Mouse (Mus musculus) heart, embryonic 16.5 days (tissue): ENCODE measurements at regions not wholly inside any gene's neighbourhood (a gene's known extent, or its start where the extent isn't known, plus 50 kb on each side); places are given as distances from the start of the nearest gene placed in this dataset.

Experiments used
- ATAC-seq: fragments of 200-750 bp; cut with Nextera tagmentation; replicated peaks from 2 replicates; pipeline ENCODE4 v1.8.0; 2017; ENCODE audit warnings: moderate number of reproducible peaks; ENCODE audit not compliant: insufficient read depth, low FRiP score; ENCODE audit errors: extremely low read depth
- H3K27ac ChIP-seq: fragments of 300-500 bp; sonication (generic); 2 replicates; pipeline ENCODE4 v1.5.1; 2014; ENCODE audit warnings: mild to moderate bottlenecking, low read length, control low read depth, moderate library complexity
- H3K27me3 ChIP-seq: fragments of 300-500 bp; sonication (generic); 2 replicates; pipeline ENCODE4 v1.6.1; 2014; ENCODE audit warnings: low read length, mixed read lengths; ENCODE audit not compliant: control insufficient read depth, insufficient read depth
- H3K36me3 ChIP-seq: fragments of 300-500 bp; sonication (generic); 2 replicates; pipeline ENCODE4 v1.6.1; 2014; ENCODE audit not compliant: control insufficient read depth, insufficient read depth
- H3K4me1 ChIP-seq: fragments of 300-500 bp; sonication (generic); 2 replicates; pipeline ENCODE4 v1.6.1; 2014; ENCODE audit warnings: low read length, mixed read lengths; ENCODE audit not compliant: control insufficient read depth, insufficient read depth
- H3K4me2 ChIP-seq: fragments of 300-500 bp; sonication (generic); 2 replicates; pipeline ENCODE4 v1.6.1; 2014; ENCODE audit warnings: low read depth, mild to moderate bottlenecking, control low read depth, low read length
- H3K4me3 ChIP-seq: fragments of 300-500 bp; sonication (generic); 2 replicates; pipeline ENCODE4 v1.5.1; 2014; ENCODE audit warnings: mild to moderate bottlenecking, control low read depth, low read length
- H3K9ac ChIP-seq: fragments of 300-500 bp; sonication (generic); 2 replicates; pipeline ENCODE4 v1.6.1; 2014; ENCODE audit warnings: low read length, control low read depth
- H3K9me3 ChIP-seq: fragments of 300-500 bp; sonication (generic); replicated peaks from 2 replicates; pipeline ENCODE4 v1.6.1; 2016; ENCODE audit warnings: low read length; ENCODE audit not compliant: control insufficient read depth
- WGBS: fragments of 180-500 bp; shearing (Covaris S2); extraction: QIAGEN DNeasy Blood & Tissue Kit; methylation state at CpG from one replicate; pipeline ENCODE4 v1.1.7; 2014; 5-methylcytosine and 5-hydroxymethylcytosine counted together

- Histone ChIP-seq H3K27ac (no peak overlapping the region), H3K9ac (no peak overlapping the region), H3K27me3 (no peaks in the 10 kb centered on the region), H3K4me3 (no peak overlapping the region), H3K9me3 (no peaks in the 10 kb centered on the region), H3K4me1 (no peaks in the 10 kb centered on the region; the same call in 1 of the 2 replicates), H3K4me2 (no peak overlapping the region), H3K36me3 (no peaks in the 10 kb centered on the region)
- no peak for ATAC-seq
- WGBS, result 81% methylated on average over 2 of the region's 2 CpGs
Measured at GRCm38 (mm10) chr7:75063816-75064215, 245.2 kb downstream of the Sv2b start.

GRCm38 (mm10) chr7:75050231-75050630, 258.8 kb downstream of the Sv2b start:
- WGBS, result 84% methylated on average over 1 of the region's 1 CpGs
- no peak overlapping the region for H3K27ac ChIP-seq
- H3K36me3 ChIP-seq, result no peaks in the 10 kb centered on the region
- peaks cover 22% of the 10 kb centered on the region for H3K4me1 ChIP-seq
- no peak overlapping the region for H3K4me3 ChIP-seq
- H3K27me3 ChIP-seq, result no peaks in the 10 kb centered on the region
- H3K4me2 ChIP-seq, result no peak overlapping the region
- no peaks in the 10 kb centered on the region for H3K9me3 ChIP-seq
- no peak overlapping the region for H3K9ac ChIP-seq
- ATAC-seq, result no peak

DNA sequence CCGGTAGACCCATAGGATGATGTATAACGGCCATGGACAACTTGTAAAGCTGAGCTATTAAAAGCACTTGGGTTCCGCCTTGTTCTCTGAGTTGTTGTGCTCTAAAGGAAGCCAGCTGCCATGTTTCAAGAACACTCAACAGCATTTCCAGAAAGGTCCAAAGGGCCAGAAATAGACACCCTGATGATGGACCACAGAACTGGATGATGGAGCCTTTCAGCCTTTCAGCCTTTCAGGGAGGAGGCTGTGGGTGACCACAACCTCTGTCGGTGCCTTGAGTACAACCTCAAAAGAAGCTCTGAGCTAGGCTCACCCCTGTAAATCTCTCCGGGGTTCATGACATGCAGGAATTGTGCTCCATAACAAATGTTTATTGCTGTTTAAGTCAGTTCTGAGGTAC, 259.3 kb downstream of the Sv2b start:
- Histone ChIP-seq H3K9ac (no peak overlapping the region), H3K4me2 (no peak overlapping the region), H3K4me1 (peaks cover 22% of the 10 kb centered on the region), H3K9me3 (no peaks in the 10 kb centered on the region), H3K36me3 (no peaks in the 10 kb centered on the region), H3K27me3 (no peaks in the 10 kb centered on the region), H3K27ac (no peak overlapping the region), H3K4me3 (no peak overlapping the region)
- ATAC-seq, result no peak
- 43% methylated on average over 5 of the region's 5 CpGs for WGBS

GRCm38 (mm10) chr7:75048822-75049221, 260.2 kb downstream of the Sv2b start:
- Histone ChIP-seq H3K27ac (no peak overlapping the region), H3K4me3 (no peak overlapping the region), H3K4me2 (no peak overlapping the region), H3K27me3 (no peaks in the 10 kb centered on the region), H3K4me1 (peaks cover 22% of the 10 kb centered on the region), H3K9ac (no peak overlapping the region), H3K9me3 (no peaks in the 10 kb centered on the region), H3K36me3 (no peaks in the 10 kb centered on the region)
- ATAC-seq, result no peak
- WGBS, result 36% methylated on average over 2 of the region's 2 CpGs

DNA sequence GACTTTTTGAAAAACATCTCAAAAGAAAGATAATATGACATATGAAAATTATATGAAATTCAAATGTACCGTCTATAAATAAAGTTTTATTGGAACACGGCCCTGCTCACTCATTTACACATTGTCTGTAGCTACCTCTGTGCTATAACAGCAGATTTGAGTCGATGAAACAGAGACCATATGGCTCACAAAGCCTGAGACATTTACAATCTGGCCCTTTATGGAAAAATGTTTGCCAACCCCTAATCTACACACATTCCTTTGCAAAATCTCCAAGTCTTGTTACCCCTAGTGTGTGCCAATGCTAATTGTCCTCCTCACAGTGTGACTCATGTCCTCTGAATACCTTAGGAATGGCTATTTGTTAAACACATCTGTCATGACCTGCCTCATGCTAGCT, 261.2 kb downstream of the Sv2b start:
- Histone ChIP-seq H3K9ac (no peak overlapping the region), H3K27me3 (no peaks in the 10 kb centered on the region), H3K4me2 (no peak overlapping the region), H3K36me3 (no peaks in the 10 kb centered on the region), H3K9me3 (no peaks in the 10 kb centered on the region), H3K27ac (no peak overlapping the region), H3K4me3 (no peak overlapping the region), H3K4me1 (peaks cover 22% of the 10 kb centered on the region)
- no peak for ATAC-seq
- 75% methylated on average over 3 of the region's 3 CpGs for WGBS

- ATAC-seq, result no peak
- 82% methylated on average over 6 of the region's 6 CpGs for WGBS
- H3K36me3 ChIP-seq, result no peaks in the 10 kb centered on the region
- H3K4me3 ChIP-seq, result no peak overlapping the region
- no peak overlapping the region for H3K4me2 ChIP-seq
- no peaks in the 10 kb centered on the region for H3K27me3 ChIP-seq
- no peaks in the 10 kb centered on the region for H3K4me1 ChIP-seq
- no peak overlapping the region for H3K9ac ChIP-seq
- H3K27ac ChIP-seq, result no peak overlapping the region
- H3K9me3 ChIP-seq, result no peaks in the 10 kb centered on the region
Measured at GRCm38 (mm10) chr7:75040871-75041270, 268.2 kb downstream of the Sv2b start.

GRCm38 (mm10) chr7:75026191-75026590, 282.9 kb downstream of the Sv2b start:
- no peak overlapping the region for H3K4me2 ChIP-seq
- no peaks in the 10 kb centered on the region for H3K36me3 ChIP-seq
- no peaks in the 10 kb centered on the region for H3K4me1 ChIP-seq
- no peak overlapping the region for H3K9ac ChIP-seq
- H3K27ac ChIP-seq, result no peak overlapping the region
- 0 out of 2 replicates have a peak, but pooled peaks cover 3% of the 10 kb centered on the region for H3K9me3 ChIP-seq
- no peak overlapping the region for H3K4me3 ChIP-seq
- WGBS, result 41% methylated on average over 2 of the region's 2 CpGs
- no peaks in the 10 kb centered on the region for H3K27me3 ChIP-seq
- no peak for ATAC-seq

DNA sequence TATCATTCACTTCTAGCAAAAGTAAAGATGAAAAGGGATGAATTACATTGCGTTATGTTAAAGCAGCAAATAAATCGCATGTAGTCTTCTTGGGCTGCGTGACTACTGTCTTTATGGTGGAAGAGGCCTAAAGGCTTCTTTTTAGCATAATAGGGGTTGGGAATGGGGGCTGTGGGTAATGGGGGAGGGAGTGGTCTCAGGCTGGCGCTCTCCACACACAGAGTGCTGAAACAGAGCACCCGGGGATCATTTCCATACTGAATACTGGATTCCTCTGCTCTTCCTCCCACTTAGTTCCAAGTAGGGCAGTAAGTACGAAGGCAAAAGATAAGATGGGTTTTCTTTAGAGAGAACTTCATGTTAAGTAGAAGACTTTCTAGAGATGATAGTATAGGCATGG, 287.1 kb downstream of the Sv2b start:
- H3K9ac ChIP-seq, result no peak overlapping the region
- H3K9me3 ChIP-seq, result no peaks in the 10 kb centered on the region
- 46% methylated on average over 6 of the region's 6 CpGs for WGBS
- no peak overlapping the region for H3K27ac ChIP-seq
- no peak overlapping the region for H3K4me2 ChIP-seq
- no peak for ATAC-seq
- no peaks in the 10 kb centered on the region for H3K4me1 ChIP-seq
- no peaks in the 10 kb centered on the region for H3K36me3 ChIP-seq
- H3K4me3 ChIP-seq, result no peak overlapping the region
- H3K27me3 ChIP-seq, result no peaks in the 10 kb centered on the region

GRCm38 (mm10) chr7:75018640-75019039, 290.4 kb downstream of the Sv2b start:
- H3K4me1 ChIP-seq, result no peaks in the 10 kb centered on the region
- no peaks in the 10 kb centered on the region for H3K27me3 ChIP-seq
- no peak overlapping the region for H3K4me2 ChIP-seq
- H3K27ac ChIP-seq, result no peak overlapping the region
- no peaks in the 10 kb centered on the region for H3K36me3 ChIP-seq
- WGBS, result 39% methylated on average over 7 of the region's 7 CpGs
- H3K9ac ChIP-seq, result no peak overlapping the region
- H3K4me3 ChIP-seq, result no peak overlapping the region
- H3K9me3 ChIP-seq, result no peaks in the 10 kb centered on the region
- no peak for ATAC-seq

- no peaks in the 10 kb centered on the region for H3K27me3 ChIP-seq
- no peaks in the 10 kb centered on the region for H3K4me1 ChIP-seq
- H3K4me3 ChIP-seq, result no peak overlapping the region
- WGBS, result 75% methylated on average over 2 of the region's 2 CpGs
- H3K9me3 ChIP-seq, result no peaks in the 10 kb centered on the region
- H3K9ac ChIP-seq, result no peak overlapping the region
- no peaks in the 10 kb centered on the region for H3K36me3 ChIP-seq
- no peak overlapping the region for H3K4me2 ChIP-seq
- no peak for ATAC-seq
- H3K27ac ChIP-seq, result no peak overlapping the region
Measured at GRCm38 (mm10) chr7:75008481-75008880, 300.6 kb downstream of the Sv2b start.
